Mouse (Mus musculus) liver, postnatal 0 days (tissue): ENCODE results near the gene Sytl5. TPM values are rescaled to one million over a fixed set of nuclear protein-coding genes. Genes with fewer than 3 reads are reported as not detected.

Source experiments
- ATAC-seq: fragments of 200-750 bp; cut with Nextera tagmentation; 2 replicates; pipeline ENCODE4 v1.8.0; 2017; ENCODE audit warnings: mild to moderate bottlenecking, moderate library complexity
- DNase-seq: peaks from one replicate; pipeline ENCODE4 v3.0.0-alpha.2; 2016
- H3K27ac ChIP-seq: fragments of 300-500 bp; sonication (generic); 2 replicates; pipeline ENCODE4 v1.5.1; 2014; ENCODE audit warnings: antibody characterized with exemption, moderate library complexity, mild to moderate bottlenecking, low read depth
- H3K27me3 ChIP-seq: fragments of 300-500 bp; sonication (generic); 2 replicates; pipeline ENCODE4 v1.6.1; 2014; ENCODE audit warnings: low read length, control low read depth, mixed read lengths; ENCODE audit not compliant: insufficient read depth
- H3K36me3 ChIP-seq: fragments of 300-500 bp; sonication (generic); replicated peaks from 2 replicates; pipeline ENCODE4 v1.6.1; 2014; ENCODE audit warnings: mild to moderate bottlenecking, control low read depth, low read length, moderate library complexity, mixed read lengths; ENCODE audit not compliant: insufficient read depth
- H3K4me1 ChIP-seq: fragments of 300-500 bp; sonication (generic); 2 replicates; pipeline ENCODE4 v1.6.1; 2014; ENCODE audit warnings: antibody characterized with exemption, mild to moderate bottlenecking, control low read depth; ENCODE audit not compliant: insufficient read depth
- H3K4me2 ChIP-seq: fragments of 300-500 bp; sonication (generic); 2 replicates; pipeline ENCODE4 v1.6.1; 2014; ENCODE audit warnings: low read depth, mild to moderate bottlenecking, low read length, moderate library complexity, mixed read lengths
- H3K4me3 ChIP-seq: fragments of 300-500 bp; sonication (generic); 2 replicates; pipeline ENCODE4 v1.5.1; 2014; ENCODE audit warnings: low read depth, low read length
- H3K9ac ChIP-seq: fragments of 300-500 bp; sonication (generic); replicated peaks from 2 replicates; pipeline ENCODE4 v1.6.1; 2014; ENCODE audit warnings: mild to moderate bottlenecking, moderate library complexity
- H3K9me3 ChIP-seq: fragments of 300-500 bp; sonication (generic); 2 replicates; pipeline ENCODE4 v1.6.1; 2016; ENCODE audit warnings: mild to moderate bottlenecking, control low read depth, low read length, mixed read lengths
- CTCF ChIP-seq: sonication (generic); IDR thresholded peaks from 2 replicates; pipeline ENCODE4 v1.5.1; 2016; ENCODE audit warnings: antibody characterized with exemption, low read depth
- EP300 ChIP-seq: IDR thresholded peaks from 2 replicates; pipeline ENCODE4 v1.6.1; 2016; ENCODE audit warnings: antibody characterized with exemption, low read depth, mild to moderate bottlenecking
- WGBS: fragments of 180-500 bp; shearing (Covaris S2); extraction: QIAGEN DNeasy Blood & Tissue Kit; methylation state at CpG from one replicate; pipeline ENCODE4 v1.1.7; 2014; ENCODE audit not compliant: insufficient replicate concordance; 5-methylcytosine and 5-hydroxymethylcytosine counted together
- polyA plus RNA-seq: library from polyadenylated mRNA; unstranded; fragments of >200 nt; fragmentation: Nextera tagmentation; extraction: Ambion mirVana; gene quantifications from 2 replicates; pipeline ENCODE4 v1.2.1, GENCODE M21; 2015

The Sytl5 gene
- 0.27 and 0.34 TPM in 2 replicates for polyA plus RNA-seq

- Histone ChIP-seq H3K9me3 (no peaks in the 10 kb centered on the region), H3K4me1 (no peaks in the 10 kb centered on the region), H3K9ac (no peak within 1 kb of the TSS), H3K27ac (no peak within 1 kb of the TSS), H3K4me2 (no peak within 1 kb of the TSS), H3K36me3 (no peaks in the 10 kb centered on the region), H3K27me3 (no peaks in the 10 kb centered on the region), H3K4me3 (no peak within 1 kb of the TSS)
- 52% methylated on average over 2 of the region's 2 CpGs for WGBS
- TF ChIP-seq CTCF (no peak), EP300 (no peak)
- ATAC-seq, result no peak
- no peak for DNase-seq
These were observed at the start of gene Sytl5 for GRCm38 (mm10) chrX:9885322-9885721. Gene Sytl5, plus strand, starts transcription at chrX:9885622.

GRCm38 (mm10) chrX:9846628-9847027 lies 38.8 kb upstream of the Sytl5 start, which contains the start of gene Hypm:
Gene Hypm, plus strand, starts transcription at chrX:9846928.
- Histone ChIP-seq H3K4me2 (no peak within 1 kb of the TSS), H3K9me3 (no peaks in the 10 kb centered on the region), H3K9ac (no peak within 1 kb of the TSS), H3K27ac (no peak within 1 kb of the TSS), H3K27me3 (no peaks in the 10 kb centered on the region), H3K4me3 (no peak within 1 kb of the TSS), H3K4me1 (no peaks in the 10 kb centered on the region), H3K36me3 (no peaks in the 10 kb centered on the region)
- TF ChIP-seq EP300 (no peak), CTCF (no peak)
- ATAC-seq (no peak), DNase-seq (no peak)
- 60% methylated on average over 3 of the region's 3 CpGs for WGBS

GRCm38 (mm10) chrX:9849403-9849802 lies 36.0 kb upstream of the Sytl5 start, which contains the start of gene H2al3:
Gene H2al3, plus strand, starts transcription at chrX:9849703.
- DNase-seq, result no peak
- H3K36me3 ChIP-seq, result no peaks in the 10 kb centered on the region
- H3K4me3 ChIP-seq, result no peak within 1 kb of the TSS
- ATAC-seq, result no peak
- no peak for TF ChIP-seq EP300
- TF ChIP-seq CTCF, result no peak
- no peaks in the 10 kb centered on the region for H3K27me3 ChIP-seq
- 53% methylated on average over 1 of the region's 1 CpGs for WGBS
- no peak within 1 kb of the TSS for H3K9ac ChIP-seq
- no peaks in the 10 kb centered on the region for H3K9me3 ChIP-seq
- no peak within 1 kb of the TSS for H3K4me2 ChIP-seq
- no peak within 1 kb of the TSS for H3K27ac ChIP-seq
- no peaks in the 10 kb centered on the region for H3K4me1 ChIP-seq

GRCm38 (mm10) chrX:9861859-9862258 lies 23.6 kb upstream of the Sytl5 start:
- Histone ChIP-seq H3K4me2 (no peak overlapping the region), H3K9me3 (no peaks in the 10 kb centered on the region), H3K36me3 (no peaks in the 10 kb centered on the region), H3K9ac (no peak overlapping the region), H3K27ac (no peak overlapping the region), H3K27me3 (no peaks in the 10 kb centered on the region), H3K4me3 (no peak overlapping the region), H3K4me1 (no peaks in the 10 kb centered on the region)
- 66% methylated on average over 2 of the region's 2 CpGs for WGBS
- no peak for TF ChIP-seq EP300
- TF ChIP-seq CTCF, result no peak
- ATAC-seq (no peak), DNase-seq (no peak)

- H3K9ac ChIP-seq, result no peak overlapping the region
- no peak overlapping the region for H3K27ac ChIP-seq
- ATAC-seq (no peak), DNase-seq (no peak)
- no peaks in the 10 kb centered on the region for H3K36me3 ChIP-seq
- WGBS, result 64% methylated on average over 2 of the region's 2 CpGs
- H3K4me2 ChIP-seq, result no peak overlapping the region
- H3K27me3 ChIP-seq, result no peaks in the 10 kb centered on the region
- TF ChIP-seq EP300, result no peak
- no peak for TF ChIP-seq CTCF
- H3K4me3 ChIP-seq, result no peak overlapping the region
- H3K4me1 ChIP-seq, result no peaks in the 10 kb centered on the region
- H3K9me3 ChIP-seq, result no peaks in the 10 kb centered on the region
These were observed 9.9 kb upstream of the Sytl5 start for GRCm38 (mm10) chrX:9875519-9875918.

- no peak overlapping the region for H3K9ac ChIP-seq
- no peaks in the 10 kb centered on the region for H3K4me1 ChIP-seq
- WGBS, result 58% methylated on average over 2 of the region's 2 CpGs
- DNase-seq (no peak), ATAC-seq (no peak)
- H3K36me3 ChIP-seq, result no peaks in the 10 kb centered on the region
- no peaks in the 10 kb centered on the region for H3K27me3 ChIP-seq
- no peak overlapping the region for H3K27ac ChIP-seq
- no peak overlapping the region for H3K4me3 ChIP-seq
- H3K9me3 ChIP-seq, result no peaks in the 10 kb centered on the region
- TF ChIP-seq EP300 (no peak), CTCF (no peak)
- no peak overlapping the region for H3K4me2 ChIP-seq
These were observed 24.1 kb downstream of the Sytl5 start for GRCm38 (mm10) chrX:9909572-9909971.

GRCm38 (mm10) chrX:9933839-9934238 lies 48.4 kb downstream of the Sytl5 start:
- Histone ChIP-seq H3K4me3 (no peak overlapping the region), H3K9me3 (no peaks in the 10 kb centered on the region), H3K27ac (no peak overlapping the region), H3K36me3 (no peaks in the 10 kb centered on the region), H3K27me3 (no peaks in the 10 kb centered on the region), H3K4me2 (no peak overlapping the region), H3K4me1 (no peaks in the 10 kb centered on the region), H3K9ac (no peak overlapping the region)
- no peak for TF ChIP-seq EP300
- no peak for TF ChIP-seq CTCF
- ATAC-seq (no peak), DNase-seq (no peak)
